Mouse (Mus musculus) megakaryocyte, adult 5-6 weeks (primary cell): ENCODE measurements around the gene Msrb1. TPM values are rescaled to one million over a fixed set of nuclear protein-coding genes. Genes with fewer than 3 reads are reported as not detected.
A peak's percentile ranks its signal among the peaks of the same experiment; 100 is the strongest.

ENCODE experiments used
- ATAC-seq: 2 replicates; pipeline ENCODE4 v1.8.0; 2016; ENCODE audit warnings: mild to moderate bottlenecking, inconsistent platforms; ENCODE audit not compliant: poor library complexity, severe bottlenecking
- total RNA-seq, 2 experiments: library from RNA; stranded (forward) in 1 of 2; stranded (reverse) in 1 of 2; fragments of 153-499, 151-499 nt in 1 of 2; fragments of 221-1000, 200-1000 nt in 1 of 2; gene quantifications; 2 replicates each; pipeline versions ENCODE4 v1.2.3 to v1.2.4; 2015 to 2017

Msrb1 gene
- total RNA-seq, 2 experiments from 2014 or later, result 540 to 1,003 TPM

GRCm38 (mm10) chr17:24742307-24742706 is 5.9 kb downstream of the Msrb1 start:
- peak; percentile 45 for ATAC-seq

- ATAC-seq, result no peak
Observed at GRCm38 (mm10) chr17:24743896-24744295, 7.5 kb downstream of the Msrb1 start.

- ATAC-seq, result no peak
Observed at GRCm38 (mm10) chr17:24744381-24744780, 7.9 kb downstream of the Msrb1 start.

GRCm38 (mm10) chr17:24745526-24746497 is 9.4 kb downstream of the Msrb1 start:
- peak; percentile 77 for ATAC-seq

GRCm38 (mm10) chr17:24746986-24747385 is 10.5 kb downstream of the Msrb1 start:
- ATAC-seq, result no peak

- no peak for ATAC-seq
Observed at GRCm38 (mm10) chr17:24751528-24751927, 15.1 kb downstream of the Msrb1 start.

GRCm38 (mm10) chr17:24752415-24753394 is 16.3 kb downstream of the Msrb1 start, which contains the start of gene Hs3st6:
Gene Hs3st6, plus strand, starts transcription at chr17:24752988.
- ATAC-seq, result peak; percentile 52

GRCm38 (mm10) chr17:24757394-24757793 is 21.0 kb downstream of the Msrb1 start:
- ATAC-seq, result no peak

GRCm38 (mm10) chr17:24761121-24761520 is 24.7 kb downstream of the Msrb1 start:
- no peak for ATAC-seq

GRCm38 (mm10) chr17:24765016-24765905 is 28.8 kb downstream of the Msrb1 start:
- no peak for ATAC-seq

GRCm38 (mm10) chr17:24766266-24766875 is 29.9 kb downstream of the Msrb1 start:
- no peak for ATAC-seq

GRCm38 (mm10) chr17:24769146-24769545 is 32.7 kb downstream of the Msrb1 start:
- no peak for ATAC-seq

GRCm38 (mm10) chr17:24773241-24773640 is 36.8 kb downstream of the Msrb1 start:
- no peak for ATAC-seq

GRCm38 (mm10) chr17:24775173-24775572 is 38.7 kb downstream of the Msrb1 start:
- ATAC-seq, result no peak

- no peak for ATAC-seq
Observed at GRCm38 (mm10) chr17:24777073-24777472, 40.6 kb downstream of the Msrb1 start.

GRCm38 (mm10) chr17:24780821-24781220 is 44.4 kb downstream of the Msrb1 start:
- ATAC-seq, result peak; percentile 81

- ATAC-seq, result no peak
Observed at GRCm38 (mm10) chr17:24792190-24792589, 55.7 kb downstream of the Msrb1 start.
